Mouse (Mus musculus) R1 (cell line): Measurements from ENCODE around the gene Ddx19b.
"Not testable (repeated sequence)": the region's sequence is repeated elsewhere in the genome, so short reads cannot be mapped to it uniquely, and the experiment has no call there.

Experiments
- DNase-seq: peaks from one replicate; pipeline ENCODE4 v3.0.0-alpha.2; 2018; ENCODE audit warnings: low read depth, low spot score

Gene Ddx19b

DNA sequence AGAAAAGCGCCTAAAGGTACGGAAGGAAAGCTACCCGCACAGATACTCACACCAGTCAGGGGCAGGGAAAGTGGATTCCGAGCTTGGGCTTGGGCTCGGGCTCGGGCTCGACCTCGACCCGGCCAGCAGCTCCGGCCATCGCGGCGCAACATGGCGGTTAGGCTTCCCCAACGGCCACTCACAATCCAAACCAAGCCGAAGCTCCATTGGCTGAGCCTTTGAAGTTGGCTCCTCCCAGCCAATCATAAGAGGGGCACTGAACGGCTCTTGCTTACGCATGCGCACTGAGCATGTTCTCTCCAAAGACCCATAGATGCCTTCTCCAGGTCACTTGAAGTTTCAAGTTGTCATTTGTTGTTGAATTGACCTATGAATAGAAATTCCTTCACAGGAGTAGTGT lies at the start of gene Ddx19b:
TSS of gene Ddx19b (minus strand) at position 180 of the 400 bp plus-strand sequence.
- DNase-seq = peak; percentile 90

DNA sequence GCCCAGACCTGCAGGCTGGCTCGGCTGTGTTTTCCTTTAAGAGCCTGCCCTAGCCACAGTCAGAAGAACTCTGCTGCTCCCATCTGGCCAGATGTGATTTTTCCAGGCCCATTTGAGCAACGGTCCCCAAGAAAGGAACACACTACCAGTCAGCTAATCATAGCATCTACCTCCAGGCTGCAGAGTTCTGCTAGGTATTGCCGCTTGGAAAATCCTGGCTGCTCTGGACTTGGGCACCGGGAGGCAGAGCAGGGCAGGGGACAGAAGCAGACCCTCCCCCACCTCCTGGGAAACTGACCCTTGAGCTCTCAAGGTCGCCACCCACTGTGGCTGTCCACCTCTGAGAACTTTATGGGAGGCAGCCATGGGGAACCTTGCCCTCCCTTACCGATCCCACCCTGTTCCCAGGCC lies 48.3 kb upstream of the Ddx19b start:
- DNase-seq = peak; percentile 28

DNA sequence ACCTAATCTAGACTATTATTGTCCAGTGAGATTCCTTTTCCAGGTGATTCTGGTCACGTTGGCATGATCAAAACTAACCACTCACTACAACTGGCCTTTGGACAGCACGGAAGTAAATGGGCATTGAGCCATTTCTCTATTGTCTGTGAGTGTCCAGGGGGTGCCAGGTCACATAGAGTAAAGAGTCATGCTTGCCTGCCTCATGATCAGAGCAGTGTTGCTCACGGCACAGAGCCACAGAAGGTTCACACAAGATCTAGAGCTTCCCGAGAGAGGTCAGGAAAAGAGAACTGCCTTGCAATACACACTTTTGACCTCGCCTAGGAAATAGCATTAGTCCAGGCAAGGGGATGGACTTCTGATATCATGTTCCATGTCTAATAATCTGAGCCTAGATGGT lies 47.9 kb upstream of the Ddx19b start:
- DNase-seq = no peak

DNA sequence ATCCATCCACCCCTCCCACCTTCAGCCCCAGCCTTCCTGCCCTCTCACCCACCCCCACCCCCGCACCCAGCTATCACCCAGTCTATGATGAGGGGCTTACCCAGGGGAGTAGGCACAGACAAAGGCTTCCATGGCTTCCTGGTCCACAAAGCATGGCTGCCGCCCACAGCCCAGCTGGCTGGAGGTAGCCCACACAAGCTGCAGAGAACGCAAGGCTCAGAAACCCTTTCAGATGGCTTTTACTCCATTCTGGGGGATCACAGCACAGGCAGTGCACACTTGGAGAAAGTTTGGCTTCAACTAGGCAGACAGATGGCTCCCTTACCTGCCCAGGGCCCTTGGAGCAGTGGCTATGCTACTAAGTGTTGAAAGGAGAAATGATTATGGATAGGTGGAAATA lies 44.4 kb upstream of the Ddx19b start:
- no peak for DNase-seq

DNA sequence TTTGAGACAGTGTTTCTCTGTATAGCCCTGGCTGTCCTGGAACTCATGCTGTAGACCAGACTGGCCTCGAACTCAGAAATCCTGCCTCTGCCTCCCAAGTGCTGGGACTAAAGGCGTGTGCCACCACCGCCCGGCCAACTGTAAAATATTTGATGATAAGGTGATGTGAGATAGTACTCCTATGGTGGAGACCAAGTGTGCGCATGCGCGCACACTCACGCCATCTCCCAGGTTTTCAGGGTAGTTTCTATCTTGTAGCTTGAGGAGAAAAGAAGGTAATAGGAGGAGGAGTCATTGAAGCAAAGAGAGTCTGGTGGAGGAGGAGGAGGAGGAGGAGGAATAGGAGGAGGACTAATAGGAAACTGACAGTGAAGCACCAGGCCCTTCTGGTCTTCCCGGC lies 37.1 kb upstream of the Ddx19b start:
- not testable (repeated sequence) for DNase-seq

DNA sequence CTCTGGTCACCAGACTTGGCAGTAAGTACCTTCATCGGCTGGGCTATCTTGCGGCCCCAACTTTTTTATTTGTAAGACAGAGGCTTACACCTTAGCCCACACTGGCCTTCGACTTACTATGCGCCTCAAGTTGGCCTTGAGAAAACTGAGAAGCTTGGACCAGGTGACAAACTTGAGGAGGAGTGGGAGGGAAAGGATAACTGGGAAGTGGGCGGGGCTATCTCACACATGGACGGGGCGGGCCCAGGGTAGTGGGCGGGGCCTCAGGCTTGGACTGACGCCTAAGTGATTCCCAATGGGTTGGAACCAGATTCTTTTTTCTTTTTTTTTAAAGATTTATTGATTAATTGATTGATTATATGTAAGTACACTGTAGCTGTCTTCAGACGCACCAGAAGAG lies 35.9 kb upstream of the Ddx19b start:
- DNase-seq = peak; percentile 75

DNA sequence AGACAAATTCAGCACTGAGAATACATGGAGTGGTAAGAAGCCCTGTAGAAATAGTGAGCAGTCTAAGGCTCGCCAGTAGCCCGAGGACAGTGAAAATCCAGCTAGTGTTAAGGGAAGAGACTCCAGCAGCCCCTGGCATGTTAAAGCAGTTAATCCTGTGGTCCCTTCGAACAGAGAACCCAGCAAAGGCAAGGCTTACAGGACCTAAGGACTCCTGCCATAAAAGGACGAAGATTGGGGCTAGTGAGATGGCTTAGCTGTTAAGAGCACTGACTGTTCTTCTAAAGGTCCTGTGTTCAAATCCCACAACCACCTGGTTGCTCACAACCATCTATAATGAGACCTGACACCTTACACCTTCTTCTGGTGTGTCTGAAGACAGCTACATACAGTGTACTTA lies 34.8 kb upstream of the Ddx19b start:
- DNase-seq = no peak

DNA sequence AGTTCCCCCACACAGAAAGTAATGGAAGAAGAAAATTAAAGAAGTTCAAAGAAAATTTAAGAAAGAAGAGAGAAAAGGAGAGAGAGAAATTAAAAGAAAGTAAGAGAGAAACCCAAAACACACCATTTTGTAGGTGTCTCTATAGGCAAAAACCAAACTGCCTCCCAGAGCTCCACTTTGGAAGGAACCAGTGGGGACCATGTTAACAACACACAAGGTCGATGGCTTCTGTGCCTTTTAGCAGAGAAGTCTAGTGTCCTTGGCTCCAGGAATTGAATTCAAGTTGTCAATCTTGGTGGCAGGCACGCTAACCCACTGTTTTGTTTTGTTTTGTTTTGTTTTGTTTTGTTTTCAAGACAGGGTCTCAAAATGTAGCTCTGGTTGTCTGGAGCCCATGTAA lies 31.3 kb upstream of the Ddx19b start:
- DNase-seq = no peak

DNA sequence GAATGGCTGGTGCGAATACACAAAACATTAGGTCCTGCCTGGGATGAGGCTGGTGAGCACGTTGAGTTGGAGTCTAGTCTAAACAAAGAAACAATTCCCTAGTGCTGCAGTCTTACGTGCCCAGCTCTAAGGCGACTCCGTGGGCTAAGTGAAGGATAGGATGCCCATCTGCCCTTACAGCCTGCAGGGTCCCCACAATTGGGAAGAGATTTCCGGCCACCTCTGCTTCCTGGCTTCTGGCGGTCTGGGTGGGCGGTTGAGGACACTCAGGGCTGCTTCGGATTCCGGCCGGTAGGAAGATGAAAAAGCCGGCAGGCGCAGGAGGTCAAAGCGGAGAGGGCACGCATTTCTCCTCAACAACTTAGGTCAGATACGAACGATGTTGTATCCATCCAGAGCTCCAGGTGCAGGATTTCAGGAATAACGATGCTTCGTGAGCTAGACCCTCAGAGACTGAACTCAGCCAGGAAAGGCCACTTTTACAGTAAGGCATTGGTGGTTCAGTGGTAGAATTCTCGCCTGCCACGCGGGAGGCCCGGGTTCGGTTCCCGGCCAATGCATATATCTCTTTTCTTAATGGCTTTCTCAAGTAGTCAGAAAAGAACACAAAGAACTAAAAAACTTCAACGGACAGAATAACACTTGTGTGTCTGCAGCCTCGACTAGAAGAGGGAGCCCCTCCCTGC lies 30.7 kb upstream of the Ddx19b start:
- peak; percentile 94 for DNase-seq

DNA sequence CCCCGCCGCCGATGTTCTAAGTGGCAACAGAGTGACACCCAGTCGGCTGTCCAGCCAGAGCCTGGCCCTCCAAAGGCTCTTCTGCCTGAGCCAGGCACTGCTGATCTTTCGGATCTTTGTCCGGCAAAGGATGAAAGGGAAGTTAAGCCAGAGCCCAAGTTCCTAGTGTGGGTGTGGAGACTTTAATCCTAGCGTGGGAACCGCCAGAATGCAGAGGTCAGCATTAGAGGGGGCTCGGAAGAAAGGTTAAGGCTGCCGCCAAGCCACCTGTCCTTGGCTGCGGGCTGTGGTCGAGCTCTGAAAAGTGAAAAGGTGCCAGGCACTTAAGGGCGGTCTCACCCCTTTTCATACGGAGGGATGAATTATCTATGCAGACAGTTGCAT lies 30.1 kb upstream of the Ddx19b start:
- peak; percentile 75 for DNase-seq

DNA sequence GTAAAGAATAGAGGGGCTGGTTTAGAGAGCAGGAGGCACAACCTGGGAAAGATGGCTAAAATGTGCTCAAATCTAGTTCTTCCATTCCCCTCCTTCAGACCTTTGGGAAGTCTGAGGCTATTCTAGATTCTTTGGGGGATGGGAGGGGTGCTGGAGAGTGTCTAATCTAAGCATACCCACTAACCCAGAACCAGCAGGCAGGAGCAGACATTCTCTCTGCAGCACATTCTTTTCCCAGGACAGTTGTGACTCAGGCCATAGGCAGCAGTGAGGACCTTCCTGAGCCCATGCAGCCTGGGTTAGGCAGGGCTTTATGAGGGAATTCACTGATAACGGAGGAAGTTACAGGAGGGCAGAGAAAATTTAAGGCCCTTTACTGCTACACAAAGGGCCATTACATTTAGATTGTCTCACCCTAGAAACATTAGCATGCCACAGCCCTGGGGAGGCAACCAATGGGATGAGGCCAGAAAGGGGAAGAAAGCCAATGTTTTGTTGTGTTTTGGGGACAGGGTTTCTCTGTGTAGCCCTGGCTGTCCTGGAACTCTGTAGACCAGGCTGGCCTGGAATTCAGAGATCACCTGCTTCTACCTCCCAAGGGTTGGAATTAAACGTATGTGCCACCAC lies 27.5 kb upstream of the Ddx19b start:
- peak; percentile 25 for DNase-seq

DNA sequence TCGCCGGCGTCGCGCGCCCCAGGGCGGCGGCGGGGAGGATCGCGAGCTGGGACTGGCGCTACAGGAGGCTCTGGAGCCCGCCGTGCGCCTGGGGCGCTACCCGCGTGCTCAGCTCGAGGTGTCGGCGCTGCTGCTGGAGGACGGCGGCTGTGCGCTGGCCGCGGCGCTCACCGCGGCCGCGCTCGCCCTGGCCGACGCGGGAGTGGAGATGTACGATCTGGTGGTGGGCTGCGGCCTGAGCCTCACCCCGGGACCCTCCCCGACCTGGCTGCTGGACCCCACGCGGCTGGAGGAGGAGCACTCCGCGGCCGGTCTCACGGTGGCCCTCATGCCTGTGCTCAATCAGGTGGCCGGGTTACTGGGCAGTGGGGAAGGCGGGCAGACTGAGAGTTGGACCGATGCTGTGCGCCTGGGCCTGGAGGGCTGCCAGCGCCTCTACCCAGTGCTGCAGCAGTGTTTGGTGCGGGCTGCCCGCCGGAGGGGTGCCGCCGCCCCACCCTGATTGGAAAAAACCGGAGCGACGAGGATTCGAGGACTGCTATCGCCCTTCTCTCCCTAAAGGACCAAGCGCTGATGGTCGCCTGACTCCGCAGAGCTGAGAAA lies 25.2 kb upstream of the Ddx19b start:
- DNase-seq = peak; percentile 59

DNA sequence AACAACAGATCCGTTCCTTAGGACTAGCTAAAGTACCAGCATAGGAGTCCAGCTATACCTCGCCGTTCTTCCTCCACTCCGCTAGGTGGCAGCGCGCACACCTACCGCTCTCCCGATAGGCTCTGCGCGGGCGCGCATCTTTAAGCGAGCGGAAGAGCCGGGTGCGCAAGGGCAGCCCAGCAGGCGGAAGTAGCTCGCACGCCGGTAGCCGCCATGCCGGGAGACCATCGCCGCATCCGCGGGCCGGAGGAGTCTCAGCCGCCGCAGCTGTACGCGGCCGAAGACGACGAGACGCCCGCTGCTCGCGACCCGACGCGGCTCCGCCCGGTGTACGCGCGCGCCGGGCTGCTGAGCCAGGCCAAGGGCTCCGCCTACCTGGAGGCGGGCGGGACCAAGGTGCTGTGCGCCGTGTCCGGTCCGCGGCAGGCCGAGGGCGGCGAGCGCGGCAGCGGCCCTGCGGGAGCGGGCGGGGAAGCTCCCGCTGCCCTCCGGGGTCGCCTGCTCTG lies 24.7 kb upstream of the Ddx19b start, which contains the start of gene Exosc6:
TSS of gene Exosc6 (plus strand) at position 182 of the 506 bp plus-strand sequence.
- peak; percentile 97 for DNase-seq

DNA sequence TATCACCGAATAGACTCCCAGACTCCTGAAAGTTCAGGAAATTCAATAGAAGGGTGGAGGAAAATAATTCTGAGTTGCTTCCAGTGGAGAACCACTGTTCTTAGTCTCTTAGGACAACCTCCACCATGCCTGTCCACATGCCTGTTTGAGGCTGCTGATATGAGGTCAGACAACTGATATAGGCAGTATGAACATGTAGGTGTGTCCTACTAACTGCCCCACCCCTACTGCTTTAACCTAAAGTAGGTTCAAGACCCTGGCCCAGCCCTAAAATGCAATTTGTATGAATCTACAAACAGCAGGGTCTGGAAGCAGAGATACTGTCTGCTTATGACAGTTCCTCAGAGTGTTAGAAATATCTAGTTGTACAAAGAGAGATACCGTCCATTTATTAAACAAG lies 24.1 kb upstream of the Ddx19b start:
- no peak for DNase-seq

DNA sequence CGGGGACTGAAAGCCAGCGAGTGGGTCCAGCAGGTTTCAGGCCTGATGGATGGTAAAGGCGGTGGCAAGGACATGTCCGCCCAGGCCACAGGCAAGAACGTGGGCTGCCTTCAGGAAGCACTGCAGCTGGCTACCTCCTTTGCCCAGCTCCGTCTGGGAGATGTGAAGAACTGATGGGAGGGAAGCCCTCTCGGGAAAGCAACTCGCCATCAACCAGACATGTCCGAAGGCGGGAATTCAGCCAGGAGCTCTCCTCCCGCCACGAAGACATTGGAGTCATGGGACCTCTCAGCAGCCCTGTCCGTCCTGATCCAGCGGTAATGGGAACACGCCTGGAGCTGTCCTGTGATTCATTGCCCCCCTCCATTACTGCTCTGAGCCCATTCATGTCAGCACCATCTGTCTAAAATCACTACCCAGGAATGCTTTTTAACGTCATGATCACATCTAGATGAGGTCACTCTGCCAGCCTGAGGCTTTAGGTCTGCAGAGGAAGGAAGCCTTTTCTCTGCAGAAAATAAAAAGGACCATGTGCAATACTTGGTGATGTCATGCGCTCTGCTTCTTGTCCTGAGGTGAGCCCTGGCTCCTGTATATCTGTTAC lies 23.6 kb upstream of the Ddx19b start:
- no peak for DNase-seq

DNA sequence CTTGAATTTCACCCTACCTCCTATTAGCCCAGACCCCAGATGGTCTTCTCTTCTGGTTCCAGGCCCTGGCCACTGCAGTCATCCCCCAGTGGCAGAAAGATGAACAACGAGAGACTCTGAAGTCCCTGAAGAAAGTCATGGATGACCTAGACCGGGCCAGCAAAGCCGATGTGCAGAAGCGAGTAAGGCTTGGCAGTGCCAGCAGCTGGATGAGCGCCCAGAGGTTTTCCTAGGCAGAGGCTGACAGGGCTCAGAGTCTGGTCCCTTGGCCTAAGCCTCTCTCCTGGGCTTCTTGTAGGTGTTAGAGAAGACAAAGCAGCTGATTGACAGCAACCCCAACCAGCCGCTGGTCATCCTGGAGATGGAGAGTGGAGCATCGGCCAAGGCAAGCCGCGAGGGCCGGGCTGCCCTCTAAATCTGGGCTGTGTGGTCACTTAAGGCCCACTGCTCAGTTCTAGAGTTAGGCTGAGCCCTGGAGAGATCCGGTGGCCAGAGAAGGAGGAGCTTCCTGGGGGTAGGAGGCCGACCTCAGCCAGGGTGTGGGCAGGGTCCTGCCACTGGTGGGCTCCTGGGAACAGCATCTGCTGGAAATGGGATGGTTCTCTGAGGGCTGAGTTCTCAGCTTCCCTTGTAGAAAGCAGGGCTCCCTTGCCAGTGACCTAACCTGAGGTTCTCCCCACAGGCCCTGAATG lies 22.4 kb upstream of the Ddx19b start:
- DNase-seq = no peak

DNA sequence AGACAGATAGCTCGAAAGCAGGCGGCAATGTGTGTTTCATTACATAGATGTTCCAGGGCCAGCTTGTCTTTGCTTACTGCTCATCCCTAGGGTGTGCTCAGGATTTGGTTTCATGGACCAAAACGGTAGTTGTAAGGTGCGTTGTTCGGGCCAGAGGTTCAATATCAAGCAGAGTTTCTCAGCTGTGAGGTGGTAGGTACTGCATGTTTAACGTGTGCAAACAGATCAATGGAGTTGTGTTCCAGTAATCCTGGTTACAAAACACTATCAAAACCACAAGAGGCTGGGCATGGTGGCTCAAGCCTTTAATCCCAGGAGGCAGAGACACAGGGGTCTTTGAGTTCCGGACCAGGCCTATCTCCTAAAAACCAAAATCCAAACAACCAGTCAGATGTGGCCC lies 17.6 kb upstream of the Ddx19b start:
- no peak for DNase-seq

DNA sequence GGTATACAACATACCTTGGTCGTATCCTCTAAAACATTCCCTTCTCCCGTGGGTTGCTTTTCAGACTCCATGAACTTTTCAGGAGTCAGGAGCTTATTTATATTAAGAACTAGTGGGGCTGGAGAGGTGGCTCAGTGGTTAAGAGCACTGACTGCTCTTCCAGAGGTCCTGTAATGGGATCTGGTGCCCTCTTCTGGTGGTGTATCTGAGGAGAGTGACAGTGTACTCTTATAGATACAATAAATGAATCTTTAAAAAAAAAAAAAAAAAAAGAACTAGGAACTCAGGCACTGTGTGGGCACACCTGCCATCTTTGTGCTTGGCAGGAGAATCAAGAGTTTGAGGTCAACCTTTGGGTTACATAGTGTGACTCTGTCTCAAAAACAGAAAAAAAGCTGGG lies 17.1 kb upstream of the Ddx19b start:
- no peak for DNase-seq

DNA sequence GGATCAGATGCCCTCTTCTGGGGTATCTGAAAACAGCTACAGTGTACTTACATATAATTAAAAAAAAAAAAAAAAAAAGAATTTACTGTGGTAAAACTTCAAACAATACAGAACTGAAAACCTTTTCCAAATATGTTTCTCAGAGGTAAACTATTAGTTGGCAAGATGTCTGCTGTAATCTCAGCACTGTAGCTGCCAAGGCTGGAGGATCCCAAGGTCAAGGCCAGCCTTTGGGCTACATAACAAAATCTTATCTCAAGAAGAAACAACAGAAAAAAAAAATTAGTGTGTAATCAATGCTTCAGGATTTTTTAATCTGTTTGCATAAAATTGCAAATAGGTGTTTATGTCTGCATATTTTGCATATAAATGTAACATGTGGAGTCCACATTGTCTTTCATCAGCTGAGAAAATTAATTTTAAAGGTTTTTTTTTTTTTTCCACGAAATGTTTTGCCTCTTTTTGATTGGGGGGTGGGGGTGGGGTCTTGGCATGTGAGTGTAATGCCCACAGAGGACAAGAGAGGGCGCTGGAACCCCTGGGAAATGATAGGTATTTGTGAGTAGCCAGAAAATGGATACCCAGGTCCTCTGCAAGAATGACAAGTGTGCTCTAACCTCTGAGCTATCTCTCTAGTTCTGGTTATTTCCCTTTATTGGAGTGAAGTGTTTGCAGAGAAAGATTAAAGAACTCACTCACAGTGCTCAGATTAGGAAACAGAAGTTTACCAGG lies 12.6 kb upstream of the Ddx19b start:
- peak; percentile 61 for DNase-seq

DNA sequence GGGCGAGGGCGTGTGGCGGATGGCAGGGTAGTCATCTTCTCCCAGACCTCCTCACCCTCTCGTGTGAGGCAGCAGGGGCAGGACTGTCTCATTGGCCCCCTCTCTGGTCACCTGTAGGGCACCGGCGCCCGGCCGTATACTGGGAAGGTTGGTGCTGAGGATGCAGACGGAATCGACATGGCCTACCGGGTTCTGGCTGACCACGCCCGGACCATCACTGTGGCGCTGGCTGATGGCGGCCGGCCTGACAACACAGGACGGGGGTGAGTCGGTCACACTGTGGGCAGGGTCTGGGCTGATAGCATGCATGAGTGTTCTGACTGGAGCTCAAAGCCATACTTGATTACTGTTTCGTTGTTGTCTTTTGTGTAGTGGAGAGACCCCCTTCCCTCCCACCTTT lies 11.0 kb upstream of the Ddx19b start:
- no peak for DNase-seq

DNA sequence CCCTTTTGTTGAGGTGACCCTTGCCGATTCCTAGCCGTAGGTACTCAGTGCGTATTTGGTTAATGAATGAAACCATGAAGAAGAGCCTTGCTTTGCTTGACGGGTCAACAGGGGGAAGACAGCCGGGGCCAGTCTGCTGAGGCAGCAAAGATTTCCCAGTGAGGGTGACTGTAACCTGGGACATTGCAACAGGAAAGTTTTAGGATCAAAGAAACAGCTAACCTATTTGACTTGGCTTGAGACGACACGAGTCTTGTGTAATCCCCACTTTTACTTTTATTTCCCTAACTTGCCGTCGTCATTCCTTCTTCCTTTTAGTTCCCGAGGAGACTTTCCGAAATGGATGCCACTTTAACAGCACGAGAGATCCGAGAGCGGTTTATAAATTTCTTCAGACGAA lies 5.0 kb upstream of the Ddx19b start:
- DNase-seq = no peak
